Mouse (Mus musculus) liver, embryonic 14.5 days (tissue): ENCODE data around the gene Agpat2. TPM values are rescaled to one million over a fixed set of nuclear protein-coding genes. Genes with fewer than 3 reads are reported as not detected.
A peak's percentile ranks its signal among the peaks of the same experiment; 100 is the strongest.

ENCODE experiments used
- ATAC-seq: fragments of 200-750 bp; cut with Nextera tagmentation; 2 replicates; pipeline ENCODE4 v1.8.0; 2017; ENCODE audit warnings: moderate number of reproducible peaks, mild to moderate bottlenecking, moderate library complexity; ENCODE audit not compliant: insufficient read depth
- DNase-seq, 3 experiments: peaks; one replicate each; pipeline ENCODE4 v3.0.0-alpha.2; 2012 to 2013; ENCODE audit warnings: low read depth in 3 of 3, low spot score in 3 of 3
- H3K27ac ChIP-seq: fragments of 300-500 bp; sonication (generic); 2 replicates; pipeline ENCODE4 v1.5.1; 2014; ENCODE audit warnings: moderate library complexity, mild to moderate bottlenecking, control low read depth, inconsistent platforms
- H3K27me3 ChIP-seq: fragments of 300-500 bp; sonication (generic); 2 replicates; pipeline ENCODE4 v1.6.1; 2014; ENCODE audit warnings: mild to moderate bottlenecking, low read length, moderate library complexity; ENCODE audit not compliant: control insufficient read depth, insufficient read depth
- H3K36me3 ChIP-seq: fragments of 300-500 bp; sonication (generic); replicated peaks from 2 replicates; pipeline ENCODE4 v1.6.1; 2014; ENCODE audit warnings: low read depth; ENCODE audit not compliant: control insufficient read depth, insufficient read depth
- H3K4me1 ChIP-seq, 2 experiments: fragments of 200-500 bp in 1 of 2; fragments of 300-500 bp in 1 of 2; sonication (generic) in 1 of 2; replicated peaks; 2 replicates each; pipeline ENCODE4 v1.6.1; 2012 to 2014; ENCODE audit warnings: antibody characterized with exemption in 1 of 2, inconsistent platforms in 1 of 2, low read length in 1 of 2; ENCODE audit not compliant: control insufficient read depth in 2 of 2, insufficient read depth in 2 of 2
- H3K4me2 ChIP-seq: fragments of 300-500 bp; sonication (generic); 2 replicates; pipeline ENCODE4 v1.6.1; 2014; ENCODE audit warnings: low read depth, mild to moderate bottlenecking, control low read depth, moderate library complexity
- H3K4me3 ChIP-seq, 2 experiments: fragments of 200-500 bp in 1 of 2; fragments of 300-500 bp in 1 of 2; sonication (generic) in 1 of 2; 2 replicates each; pipeline ENCODE4 v1.5.1; 2012 to 2014; ENCODE audit warnings: low read depth in 2 of 2, low read length in 2 of 2, mild to moderate bottlenecking in 2 of 2, control low read depth in 1 of 2, inconsistent platforms in 1 of 2, moderate library complexity in 1 of 2; ENCODE audit not compliant: insufficient read depth in 1 of 2
- H3K9ac ChIP-seq: fragments of 300-500 bp; sonication (generic); replicated peaks from 2 replicates; pipeline ENCODE4 v1.6.1; 2014; ENCODE audit warnings: mild to moderate bottlenecking, control low read depth, moderate library complexity
- H3K9me3 ChIP-seq: fragments of 300-500 bp; sonication (generic); 2 replicates; pipeline ENCODE4 v1.6.1; 2016; ENCODE audit warnings: low read length, mixed read lengths; ENCODE audit not compliant: control insufficient read depth
- CTCF ChIP-seq: IDR thresholded peaks from 2 replicates; pipeline ENCODE4 v1.5.1; 2016; ENCODE audit warnings: antibody characterized with exemption, low read depth, control low read depth
- EP300 ChIP-seq: IDR thresholded peaks from 2 replicates; pipeline ENCODE4 v1.6.1; 2016; ENCODE audit warnings: antibody characterized with exemption, low read depth
- WGBS: fragments of 180-500 bp; shearing (Covaris S2); extraction: QIAGEN DNeasy Blood & Tissue Kit; methylation state at CpG from one replicate; pipeline ENCODE4 v1.1.7; 2014; ENCODE audit not compliant: insufficient replicate concordance; 5-methylcytosine and 5-hydroxymethylcytosine counted together
- polyA plus RNA-seq, 2 experiments: library from polyadenylated mRNA; depleted of rRNA in 1 of 2; stranded (reverse) in 1 of 2; unstranded in 1 of 2; fragments of >200 nt; fragmentation: Nextera tagmentation in 1 of 2; extraction: Ambion mirVana in 1 of 2; gene quantifications; 2 replicates each; pipeline versions ENCODE4 v1.2.1 to v1.2.3; 2012 to 2014

Agpat2 gene
- polyA plus RNA-seq, 2 experiments = 27.2 to 31.4 TPM

DNA sequence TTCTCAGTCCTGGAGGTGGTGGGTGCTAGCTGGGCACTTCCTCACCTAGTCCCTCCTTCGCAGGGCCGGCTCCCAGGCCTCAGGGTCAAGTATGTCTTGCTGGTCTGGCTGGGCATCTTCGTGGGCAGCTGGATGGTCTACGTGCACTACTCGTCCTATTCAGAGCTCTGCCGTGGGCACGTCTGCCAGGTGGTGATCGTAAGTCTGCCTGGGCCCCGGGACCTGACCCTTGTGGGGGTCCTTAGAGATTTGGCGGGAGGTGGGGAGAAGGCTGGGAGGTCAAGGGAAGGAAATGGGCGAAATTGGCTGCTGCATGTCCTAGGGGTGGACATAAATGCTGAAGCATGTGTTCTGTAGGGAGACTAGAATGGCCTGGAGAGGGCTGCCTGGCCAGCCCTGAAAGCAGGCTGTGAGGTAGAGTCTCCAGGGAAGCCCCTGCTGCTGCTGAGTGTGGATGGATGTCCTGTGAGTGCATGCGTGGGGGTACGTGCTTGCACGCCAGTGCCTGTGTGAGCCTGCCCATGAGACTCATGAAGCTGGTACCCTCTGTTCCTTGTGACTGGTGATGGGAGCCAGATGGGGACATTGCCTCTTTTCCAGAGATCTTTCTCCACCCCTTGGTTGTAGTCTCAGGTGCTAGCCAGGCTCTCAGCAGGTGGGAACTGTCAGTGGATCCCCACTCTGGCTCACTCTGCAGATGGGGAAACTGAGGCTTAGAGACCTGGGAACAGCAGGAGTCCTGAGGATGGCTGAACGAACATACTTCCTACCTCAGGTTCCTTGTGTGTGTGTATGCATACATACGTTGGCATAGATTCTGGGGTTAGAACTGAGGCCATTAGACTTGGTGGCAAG lies 28.6 kb upstream of the Agpat2 start:
- no peak for ATAC-seq
- Histone ChIP-seq H3K36me3 (peaks cover 17% of the 10 kb centered on the region), H3K4me2 (no peak overlapping the region), H3K9ac (no peak overlapping the region), H3K27ac (no peak overlapping the region), H3K4me1 (peaks cover 0 to 1% of the 10 kb centered on the region in 2 experiments; a peak in 1 of 4 replicates), H3K27me3 (peaks cover 9% of the 10 kb centered on the region), H3K9me3 (no peaks in the 10 kb centered on the region), H3K4me3 (no peak overlapping the region)
- WGBS = 67% methylated on average over 16 of the region's 16 CpGs
- TF ChIP-seq EP300 (no peak), CTCF (no peak)
- DNase-seq = no peak

DNA sequence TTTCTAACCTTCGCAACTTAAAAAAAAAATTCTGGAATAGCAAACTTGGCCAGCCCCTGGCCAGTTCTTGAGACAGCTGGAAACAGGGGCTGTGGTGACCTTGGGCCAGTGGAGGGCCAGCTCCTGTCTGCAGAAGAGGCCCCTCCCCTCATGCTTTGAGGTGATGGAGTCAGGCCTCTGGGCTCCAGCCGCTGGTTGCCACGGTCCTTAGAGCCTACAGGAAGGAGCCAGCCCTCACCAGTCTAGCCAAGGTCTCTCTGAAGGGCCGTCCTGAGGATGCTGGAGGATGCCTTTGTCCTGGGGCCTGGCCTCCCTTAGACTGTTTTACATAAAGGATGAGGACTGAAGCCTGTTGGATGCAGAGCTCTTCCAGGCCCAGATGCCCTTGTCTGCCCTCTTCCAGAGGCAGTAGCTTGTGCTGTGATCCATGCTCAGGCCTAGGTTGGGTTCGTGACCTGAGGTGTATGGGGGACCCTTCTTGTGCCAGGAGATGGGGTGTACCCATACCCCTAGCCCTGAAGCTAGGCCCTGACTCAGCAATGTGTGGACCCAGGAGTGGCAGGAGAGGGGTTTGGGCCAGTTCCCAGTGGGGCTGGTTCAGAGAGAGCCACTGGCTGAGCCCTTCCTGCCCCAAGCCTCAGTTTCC lies 24.7 kb upstream of the Agpat2 start:
- no peak for DNase-seq
- H3K27me3 ChIP-seq = peaks cover 12% of the 10 kb centered on the region
- TF ChIP-seq EP300 = no peak
- no peak overlapping the region for H3K27ac ChIP-seq
- H3K36me3 ChIP-seq = no peaks in the 10 kb centered on the region
- no peak for ATAC-seq
- no peaks in the 10 kb centered on the region for H3K9me3 ChIP-seq
- peak overlapping the region; percentile 56 for H3K4me2 ChIP-seq
- WGBS = 25% methylated on average over 5 of the region's 5 CpGs
- no peak overlapping the region for H3K9ac ChIP-seq
- no peaks in the 10 kb centered on the region for H3K4me1 ChIP-seq
- peak overlapping the region; percentile 44 to 49; a peak in 3 of 4 replicates for H3K4me3 ChIP-seq

DNA sequence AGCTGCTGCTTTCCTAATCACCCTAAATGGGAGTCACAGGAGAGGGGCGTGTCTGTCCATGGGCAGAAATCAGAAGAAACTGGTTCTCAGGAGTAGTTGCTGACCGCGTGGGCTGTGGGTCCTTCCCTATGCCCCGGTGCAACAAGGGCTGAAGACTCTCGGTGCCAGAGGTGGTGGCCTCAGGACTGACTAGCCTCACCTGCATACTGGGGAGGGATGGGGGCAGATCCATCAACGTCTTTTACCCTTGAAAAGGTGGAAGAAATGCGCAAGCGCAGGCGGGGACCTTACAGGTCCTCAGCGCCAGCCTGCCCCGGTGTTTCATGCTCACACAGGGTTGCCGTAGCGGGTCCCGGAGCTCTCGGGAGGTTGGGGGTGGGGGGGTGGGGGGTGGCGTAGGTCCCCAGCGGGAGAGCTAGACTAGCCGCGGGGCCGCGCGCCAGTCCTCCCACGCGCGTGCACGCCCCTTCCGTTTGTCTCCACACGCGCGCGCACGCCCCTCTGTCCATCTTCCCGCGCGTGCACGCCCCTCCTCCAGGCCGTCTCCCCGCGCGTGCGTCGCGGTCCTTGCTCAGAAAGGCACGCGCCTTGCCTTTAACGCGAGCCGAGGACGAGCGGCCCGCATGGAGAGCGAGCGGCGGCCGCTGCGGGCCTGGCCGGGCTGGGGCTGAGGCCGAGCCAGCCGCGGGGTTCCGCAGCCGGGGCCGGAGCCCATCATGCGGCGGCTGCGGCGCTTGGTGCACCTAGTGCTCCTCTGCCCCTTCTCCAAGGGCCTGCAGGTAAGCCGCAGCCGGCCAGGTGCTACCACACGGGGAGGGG lies 23.9 kb upstream of the Agpat2 start, which contains the start of gene Fam69b:
TSS of gene Fam69b (plus strand) at position 537 of the 819 bp plus-strand sequence.
- ATAC-seq (no peak), DNase-seq (no peak)
- H3K4me3 ChIP-seq = peak within 1 kb of the TSS; percentile 44 to 49
- TF ChIP-seq EP300 (no peak), CTCF (no peak)
- no peaks in the 10 kb centered on the region for H3K36me3 ChIP-seq
- H3K4me2 ChIP-seq = peak within 1 kb of the TSS; percentile 56
- WGBS = 1% methylated on average over 69 of the region's 70 CpGs
- peaks cover 12% of the 10 kb centered on the region for H3K27me3 ChIP-seq
- H3K9ac ChIP-seq = no peak within 1 kb of the TSS
- no peak within 1 kb of the TSS for H3K27ac ChIP-seq
- H3K9me3 ChIP-seq = no peaks in the 10 kb centered on the region
- no peaks in the 10 kb centered on the region for H3K4me1 ChIP-seq

DNA sequence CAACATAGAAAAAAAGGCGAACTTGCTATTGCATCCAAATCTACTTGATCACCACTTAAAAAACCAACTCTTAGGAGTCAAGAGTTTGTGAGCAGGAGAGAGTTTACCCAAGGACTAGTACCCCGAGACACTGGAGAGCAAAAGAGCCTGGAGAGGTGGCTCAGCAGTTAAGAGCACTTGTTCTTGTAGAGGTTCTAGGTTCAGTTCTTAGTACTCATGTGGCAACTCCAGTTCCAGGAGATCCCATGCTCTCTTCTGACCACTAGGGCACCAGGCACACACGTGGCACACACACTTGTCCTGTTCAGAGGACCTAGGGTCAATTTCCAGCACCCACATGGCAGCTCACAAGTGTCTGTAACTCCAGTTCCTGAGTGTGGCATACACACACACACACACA lies 21.9 kb upstream of the Agpat2 start:
- 48% methylated on average over 3 of the region's 3 CpGs for WGBS
- H3K9ac ChIP-seq = no peak overlapping the region

More for the DNA sequence above, 21.9 kb upstream of the Agpat2 start:
- DNase-seq = no peak
- ATAC-seq = no peak
- H3K27ac ChIP-seq = no peak overlapping the region
- no peak overlapping the region for H3K4me3 ChIP-seq
- no peak; the same call in 1 of the 2 replicates for TF ChIP-seq CTCF
- no peak for TF ChIP-seq EP300
- no peak overlapping the region for H3K4me2 ChIP-seq
- peaks cover 12% of the 10 kb centered on the region for H3K27me3 ChIP-seq
- H3K4me1 ChIP-seq = no peaks in the 10 kb centered on the region
- H3K9me3 ChIP-seq = no peaks in the 10 kb centered on the region
- H3K36me3 ChIP-seq = no peaks in the 10 kb centered on the region
